19 mouse cellular contexts compared by ENCODE assay signal in the genomic region with DNA sequence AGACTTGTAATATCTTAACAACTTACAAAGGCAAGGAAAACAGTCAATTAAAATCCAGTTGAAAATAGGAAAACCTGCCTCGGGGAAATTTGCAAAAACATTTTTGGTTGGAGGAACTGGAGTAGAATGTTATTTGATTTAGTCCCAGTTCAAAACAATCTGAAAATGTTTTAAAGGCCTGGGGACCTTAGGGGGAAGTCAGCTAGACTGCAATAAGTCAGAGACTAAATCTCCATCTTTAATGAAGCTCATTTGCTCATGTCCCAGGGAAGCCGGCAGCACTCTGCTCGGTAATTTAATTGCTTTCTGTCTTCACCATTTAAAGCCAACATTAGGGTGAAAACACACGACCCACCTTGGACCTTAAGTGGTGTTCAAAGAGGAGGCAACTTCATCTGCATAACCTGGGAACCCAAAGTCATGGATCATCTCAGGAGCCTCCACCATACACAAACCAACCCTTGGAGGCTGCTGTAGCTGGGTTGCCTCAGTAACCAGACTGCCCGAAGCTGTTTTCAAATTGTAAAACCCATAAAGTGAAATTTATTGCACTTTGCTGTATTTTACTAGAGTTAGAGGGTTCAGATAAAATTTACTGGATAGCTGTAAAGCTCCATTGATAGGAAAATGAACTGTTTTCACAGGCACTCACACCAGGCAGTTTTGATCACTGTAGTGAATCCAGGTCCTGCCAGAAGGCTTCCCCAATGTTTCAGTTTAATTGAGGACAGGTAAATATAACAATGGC.
DNase-seq lines count a peak whose midpoint lies in the region; ATAC-seq lines count a peak whose summit lies in the region.
"Had no signal": no experiment of that assay in that cellular context is flagged by ENCODE, and none has a peak within 500 bp of the region (broad histone marks: within the 10 kb centered on the region; RNA-seq: fewer than 3 reads in every experiment).

No protein-coding gene starts in this region.

- intact Hi-C loops in left cerebral cortex, postnatal 10 days (cut with DNase I) = no loop called here

- DNase-seq in forelimb bud, embryonic 11.5 days (ENCODE audit: low read depth, low spot score) = peak; percentile 72
- DNase-seq in limb, embryonic 11.5 days (ENCODE audit: low spot score) = peak; percentile 42
- DNase-seq in left cerebral cortex, postnatal 10 days (ENCODE audit: extremely low spot score in 1 of 2, low spot score in 2 of 2) = no peak
- DNase-seq: adrenal gland, postnatal 10 days; cerebellum, adult 11 months; cerebellum, adult 8-10 months; cerebellum, postnatal 25 days; gastrocnemius, postnatal 36 days; heart, adult 18-20 months; heart, postnatal 14 days had no signal

- H3K4me3 ChIP-seq in kidney, embryonic 14.5 days (ENCODE audit: low read length) = no peak overlapping the region
- H3K4me3 ChIP-seq in kidney, embryonic 16.5 days (ENCODE audit: low read length) = no peak overlapping the region
- no peak overlapping the region for H3K4me3 ChIP-seq in limb, embryonic 11.5 days (ENCODE audit: low read depth, low read length)
- H3K4me3 ChIP-seq in limb, embryonic 15.5 days = no peak overlapping the region
- no peak overlapping the region for H3K4me3 ChIP-seq in forebrain, embryonic 13.5 days
- H3K4me3 ChIP-seq: embryonic facial prominence, embryonic 12.5 days; forebrain, embryonic 12.5 days; heart, embryonic 15.5 days had no signal

- no peaks in the 10 kb centered on the region for H3K27me3 ChIP-seq in kidney, embryonic 14.5 days (ENCODE audit: control insufficient read depth, insufficient read depth, low read length)
- H3K27me3 ChIP-seq in kidney, embryonic 16.5 days (ENCODE audit: insufficient read depth, low read length) = no peaks in the 10 kb centered on the region
- H3K27me3 ChIP-seq in limb, embryonic 11.5 days (ENCODE audit: control insufficient read depth, insufficient read depth, low read length) = no peaks in the 10 kb centered on the region
- no peaks in the 10 kb centered on the region; the same call in 1 of the 2 replicates for H3K27me3 ChIP-seq in limb, embryonic 15.5 days
- H3K27me3 ChIP-seq in forebrain, embryonic 13.5 days = no peaks in the 10 kb centered on the region
- H3K27me3 ChIP-seq: embryonic facial prominence, embryonic 12.5 days; forebrain, embryonic 12.5 days; heart, embryonic 15.5 days had no signal

- H3K9ac ChIP-seq in kidney, embryonic 14.5 days (ENCODE audit: low read depth, low read length) = no peak overlapping the region
- H3K9ac ChIP-seq in kidney, embryonic 16.5 days (replicated peaks; ENCODE audit: low read length) = no peak overlapping the region
- no peak overlapping the region for H3K9ac ChIP-seq in limb, embryonic 11.5 days (ENCODE audit: low read length)
- H3K9ac ChIP-seq in limb, embryonic 15.5 days = no peak overlapping the region
- no peak overlapping the region for H3K9ac ChIP-seq in forebrain, embryonic 13.5 days
- H3K9ac ChIP-seq: embryonic facial prominence, embryonic 12.5 days; forebrain, embryonic 12.5 days; heart, embryonic 15.5 days; hindbrain, embryonic 14.5 days had no signal

- WGBS in kidney, embryonic 14.5 days = 18% methylated on average over 5 of the region's 5 CpGs
- 14% methylated on average over 5 of the region's 5 CpGs for WGBS in kidney, embryonic 16.5 days
- 14% methylated on average over 5 of the region's 5 CpGs for WGBS in limb, embryonic 11.5 days
- WGBS in limb, embryonic 15.5 days = 13% methylated on average over 5 of the region's 5 CpGs
- WGBS in forebrain, embryonic 13.5 days = 70% methylated on average over 5 of the region's 5 CpGs

- no peaks in the 10 kb centered on the region for H3K36me3 ChIP-seq in kidney, embryonic 14.5 days (ENCODE audit: control insufficient read depth, insufficient read depth, low read length)
- H3K36me3 ChIP-seq in kidney, embryonic 16.5 days (ENCODE audit: insufficient read depth, low read length) = no peaks in the 10 kb centered on the region
- H3K36me3 ChIP-seq in limb, embryonic 11.5 days (ENCODE audit: control insufficient read depth, insufficient read depth, low read length) = no peaks in the 10 kb centered on the region
- H3K36me3 ChIP-seq in limb, embryonic 15.5 days = no peaks in the 10 kb centered on the region
- H3K36me3 ChIP-seq in forebrain, embryonic 13.5 days (ENCODE audit: poor library complexity, severe bottlenecking) = no peaks in the 10 kb centered on the region
- H3K36me3 ChIP-seq: embryonic facial prominence, embryonic 12.5 days; forebrain, embryonic 12.5 days; heart, embryonic 15.5 days had no signal

- H3K4me2 ChIP-seq in kidney, embryonic 14.5 days (replicated peaks; ENCODE audit: low read depth, low read length) = no peak overlapping the region
- no peak overlapping the region for H3K4me2 ChIP-seq in kidney, embryonic 16.5 days (replicated peaks; ENCODE audit: low read depth, low read length)
- no peak overlapping the region for H3K4me2 ChIP-seq in limb, embryonic 11.5 days (ENCODE audit: low read depth, severe bottlenecking)
- no peak overlapping the region for H3K4me2 ChIP-seq in limb, embryonic 15.5 days
- H3K4me2 ChIP-seq in forebrain, embryonic 13.5 days = no peak overlapping the region
- H3K4me2 ChIP-seq: embryonic facial prominence, embryonic 12.5 days; forebrain, embryonic 12.5 days; heart, embryonic 11.5 days; heart, embryonic 15.5 days; hindbrain, embryonic 14.5 days had no signal

- no peaks in the 10 kb centered on the region for H3K4me1 ChIP-seq in kidney, embryonic 14.5 days (ENCODE audit: control insufficient read depth, insufficient read depth, low read length)
- H3K4me1 ChIP-seq in kidney, embryonic 16.5 days (ENCODE audit: insufficient read depth, low read length) = 0 out of 2 replicates have a peak, but pooled peaks cover 7% of the 10 kb centered on the region
- H3K4me1 ChIP-seq in limb, embryonic 11.5 days (ENCODE audit: control insufficient read depth, insufficient read depth, low read length) = no peaks in the 10 kb centered on the region
- H3K4me1 ChIP-seq in limb, embryonic 15.5 days = peaks cover 14% of the 10 kb centered on the region
- H3K4me1 ChIP-seq in forebrain, embryonic 13.5 days = no peaks in the 10 kb centered on the region
- H3K4me1 ChIP-seq: embryonic facial prominence, embryonic 12.5 days; forebrain, embryonic 12.5 days; heart, embryonic 15.5 days had no signal

- H3K27ac ChIP-seq in kidney, embryonic 14.5 days (ENCODE audit: low read depth, low read length) = no peak overlapping the region
- H3K27ac ChIP-seq in kidney, embryonic 16.5 days (ENCODE audit: low read length) = no peak overlapping the region
- 0 out of 2 replicates have a peak overlapping the region, but pooled peaks have one; percentile 1 for H3K27ac ChIP-seq in limb, embryonic 11.5 days (replicated peaks; ENCODE audit: low read depth, low read length)
- H3K27ac ChIP-seq in limb, embryonic 15.5 days = no peak overlapping the region
- H3K27ac ChIP-seq in forebrain, embryonic 13.5 days = no peak overlapping the region
- H3K27ac ChIP-seq: embryonic facial prominence, embryonic 12.5 days; forebrain, embryonic 12.5 days; heart, embryonic 15.5 days; hindbrain, embryonic 14.5 days had no signal

- no peaks in the 10 kb centered on the region for H3K9me3 ChIP-seq in kidney, embryonic 14.5 days (ENCODE audit: control insufficient read depth, low read length)
- H3K9me3 ChIP-seq in kidney, embryonic 16.5 days (ENCODE audit: low read length) = no peaks in the 10 kb centered on the region
- no peaks in the 10 kb centered on the region for H3K9me3 ChIP-seq in limb, embryonic 11.5 days (ENCODE audit: control insufficient read depth, low read length)
- no peaks in the 10 kb centered on the region for H3K9me3 ChIP-seq in limb, embryonic 15.5 days
- H3K9me3 ChIP-seq in forebrain, embryonic 13.5 days (replicated peaks) = no peaks in the 10 kb centered on the region
- H3K9me3 ChIP-seq: embryonic facial prominence, embryonic 12.5 days; forebrain, embryonic 12.5 days; heart, embryonic 15.5 days had no signal

- ATAC-seq in kidney, embryonic 14.5 days (ENCODE audit: low FRiP score, low TSS enrichment) = peak; percentile 79; the same call in 1 of the 2 replicates
- no peak; the same call in 1 of the 2 replicates for ATAC-seq in kidney, embryonic 16.5 days (ENCODE audit: low FRiP score, low TSS enrichment)
- ATAC-seq in limb, embryonic 11.5 days (ENCODE audit: insufficient number of reproducible peaks, low FRiP score, low TSS enrichment, low read depth) = peak; percentile 77
- ATAC-seq in limb, embryonic 15.5 days (ENCODE audit: insufficient number of reproducible peaks, low FRiP score, low TSS enrichment, low read depth) = peak; percentile 55; the same call in 1 of the 2 replicates
- no peak for ATAC-seq in forebrain, embryonic 13.5 days

Comparison
In these comparisons a context has a peak if more than half of its experiments do, and no peak if none do; other contexts are left out.
1. ATAC-seq: peak in kidney, embryonic 14.5 days (single experiment), limb, embryonic 11.5 days (single experiment) and limb, embryonic 15.5 days (single experiment); none in kidney, embryonic 16.5 days (single experiment) and forebrain, embryonic 13.5 days (single experiment).
2. DNase-seq: peak in forelimb bud, embryonic 11.5 days (single experiment) and limb, embryonic 11.5 days (single experiment); none in left cerebral cortex, postnatal 10 days (0 of 2).